Mouse (Mus musculus) liver, postnatal 0 days (tissue): ENCODE data around the gene Eid2b. TPM values are rescaled to one million over a fixed set of nuclear protein-coding genes. Genes with fewer than 3 reads are reported as not detected.
A peak's percentile ranks its signal among the peaks of the same experiment; 100 is the strongest.

Source experiments
- ATAC-seq: fragments of 200-750 bp; cut with Nextera tagmentation; 2 replicates; pipeline ENCODE4 v1.8.0; 2017; ENCODE audit warnings: mild to moderate bottlenecking, moderate library complexity
- DNase-seq: peaks from one replicate; pipeline ENCODE4 v3.0.0-alpha.2; 2016
- H3K27ac ChIP-seq: fragments of 300-500 bp; sonication (generic); 2 replicates; pipeline ENCODE4 v1.5.1; 2014; ENCODE audit warnings: antibody characterized with exemption, moderate library complexity, mild to moderate bottlenecking, low read depth
- H3K27me3 ChIP-seq: fragments of 300-500 bp; sonication (generic); 2 replicates; pipeline ENCODE4 v1.6.1; 2014; ENCODE audit warnings: low read length, control low read depth, mixed read lengths; ENCODE audit not compliant: insufficient read depth
- H3K36me3 ChIP-seq: fragments of 300-500 bp; sonication (generic); replicated peaks from 2 replicates; pipeline ENCODE4 v1.6.1; 2014; ENCODE audit warnings: mild to moderate bottlenecking, control low read depth, low read length, moderate library complexity, mixed read lengths; ENCODE audit not compliant: insufficient read depth
- H3K4me1 ChIP-seq: fragments of 300-500 bp; sonication (generic); 2 replicates; pipeline ENCODE4 v1.6.1; 2014; ENCODE audit warnings: antibody characterized with exemption, mild to moderate bottlenecking, control low read depth; ENCODE audit not compliant: insufficient read depth
- H3K4me2 ChIP-seq: fragments of 300-500 bp; sonication (generic); 2 replicates; pipeline ENCODE4 v1.6.1; 2014; ENCODE audit warnings: low read depth, mild to moderate bottlenecking, low read length, moderate library complexity, mixed read lengths
- H3K4me3 ChIP-seq: fragments of 300-500 bp; sonication (generic); 2 replicates; pipeline ENCODE4 v1.5.1; 2014; ENCODE audit warnings: low read depth, low read length
- H3K9ac ChIP-seq: fragments of 300-500 bp; sonication (generic); replicated peaks from 2 replicates; pipeline ENCODE4 v1.6.1; 2014; ENCODE audit warnings: mild to moderate bottlenecking, moderate library complexity
- H3K9me3 ChIP-seq: fragments of 300-500 bp; sonication (generic); 2 replicates; pipeline ENCODE4 v1.6.1; 2016; ENCODE audit warnings: mild to moderate bottlenecking, control low read depth, low read length, mixed read lengths
- CTCF ChIP-seq: sonication (generic); IDR thresholded peaks from 2 replicates; pipeline ENCODE4 v1.5.1; 2016; ENCODE audit warnings: antibody characterized with exemption, low read depth
- EP300 ChIP-seq: IDR thresholded peaks from 2 replicates; pipeline ENCODE4 v1.6.1; 2016; ENCODE audit warnings: antibody characterized with exemption, low read depth, mild to moderate bottlenecking
- WGBS: fragments of 180-500 bp; shearing (Covaris S2); extraction: QIAGEN DNeasy Blood & Tissue Kit; methylation state at CpG from one replicate; pipeline ENCODE4 v1.1.7; 2014; ENCODE audit not compliant: insufficient replicate concordance; 5-methylcytosine and 5-hydroxymethylcytosine counted together
- polyA plus RNA-seq: library from polyadenylated mRNA; unstranded; fragments of >200 nt; fragmentation: Nextera tagmentation; extraction: Ambion mirVana; gene quantifications from 2 replicates; pipeline ENCODE4 v1.2.1, GENCODE M21; 2015

The Eid2b gene
- polyA plus RNA-seq, 1 experiment from 2014 or later, result 3.9 TPM

DNA sequence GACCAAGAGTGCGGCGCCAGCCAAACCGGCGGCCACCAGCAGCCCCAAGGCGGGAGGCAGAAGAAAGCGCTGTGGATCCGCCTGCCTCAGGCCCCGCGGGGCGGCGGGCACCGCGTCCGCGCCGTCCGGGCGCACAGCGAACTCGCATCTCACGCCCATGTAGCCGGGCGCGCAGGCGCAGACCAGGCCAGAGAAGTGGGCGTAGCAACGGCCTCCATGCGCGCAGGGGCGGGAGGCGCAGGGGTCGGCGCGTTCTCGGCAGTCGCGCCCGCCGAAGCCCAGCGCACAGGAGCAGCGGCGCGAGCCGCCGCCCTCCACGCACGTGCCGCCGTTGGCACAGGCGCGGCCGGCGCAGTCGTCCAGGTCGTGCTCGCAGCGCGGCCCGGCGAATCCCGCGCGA is 16.9 kb downstream of the Eid2b start:
- DNase-seq (peak; percentile 59), ATAC-seq (peak; percentile 33)
- Histone ChIP-seq H3K9me3 (no peaks in the 10 kb centered on the region), H3K27ac (no peak overlapping the region), H3K4me2 (peak overlapping the region; percentile 70), H3K36me3 (no peaks in the 10 kb centered on the region), H3K4me3 (peak overlapping the region; percentile 43), H3K27me3 (peaks cover 84% of the 10 kb centered on the region), H3K4me1 (peaks cover 11% of the 10 kb centered on the region), H3K9ac (no peak overlapping the region)
- 4% methylated on average over 45 of the region's 63 CpGs for WGBS
- no peak for TF ChIP-seq EP300
- no peak for TF ChIP-seq CTCF

GRCm38 (mm10) chr7:28298837-28299625 is 21.5 kb downstream of the Eid2b start:
- no peaks in the 10 kb centered on the region for H3K36me3 ChIP-seq
- 24% methylated on average over 41 of the region's 43 CpGs for WGBS
- H3K9ac ChIP-seq, result no peak overlapping the region
- peaks cover 73% of the 10 kb centered on the region for H3K27me3 ChIP-seq
- ATAC-seq (peak; percentile 63; the same call in 1 of the 2 replicates), DNase-seq (peak; percentile 40)
- H3K27ac ChIP-seq, result no peak overlapping the region
- peaks cover 8% of the 10 kb centered on the region for H3K4me1 ChIP-seq
- no peak overlapping the region for H3K4me3 ChIP-seq
- no peak overlapping the region for H3K4me2 ChIP-seq
- no peaks in the 10 kb centered on the region for H3K9me3 ChIP-seq
- TF ChIP-seq CTCF, result peak; percentile 69
- TF ChIP-seq EP300, result no peak

GRCm38 (mm10) chr7:28301616-28302433 is 24.3 kb downstream of the Eid2b start, which contains the start of gene Dll3:
Gene Dll3, minus strand, starts transcription at chr7:28302238.
- peak within 1 kb of the TSS; percentile 19; the same call in 1 of the 2 replicates for H3K4me3 ChIP-seq
- 3% methylated on average over 30 of the region's 30 CpGs for WGBS
- no peaks in the 10 kb centered on the region for H3K9me3 ChIP-seq

DNA sequence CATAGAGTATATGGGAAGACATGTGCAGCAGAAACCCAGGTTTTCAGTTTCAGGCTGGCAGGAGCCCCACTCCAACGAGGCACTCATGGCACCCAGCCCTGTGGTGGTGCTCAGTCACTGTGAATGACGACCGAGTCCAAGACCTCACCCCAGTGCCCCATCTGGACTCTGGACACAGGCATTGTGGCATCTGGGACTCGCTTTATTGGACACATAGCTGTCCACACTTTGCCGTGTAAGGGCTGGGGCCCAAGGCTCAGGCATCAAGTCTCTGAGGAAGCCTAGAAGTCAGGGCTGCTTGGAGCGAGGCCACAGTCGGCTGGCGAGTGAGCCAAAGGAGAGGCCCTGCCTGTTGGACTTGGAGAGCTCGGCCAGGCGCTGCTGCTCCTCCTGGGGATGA is 28.1 kb downstream of the Eid2b start:
- WGBS, result 86% methylated on average over 10 of the region's 10 CpGs
- Histone ChIP-seq H3K27me3 (peaks cover 21% of the 10 kb centered on the region), H3K9me3 (no peaks in the 10 kb centered on the region), H3K4me2 (no peak overlapping the region), H3K4me1 (peaks cover 2% of the 10 kb centered on the region), H3K9ac (no peak overlapping the region), H3K36me3 (peaks cover 43% of the 10 kb centered on the region), H3K4me3 (no peak overlapping the region), H3K27ac (no peak overlapping the region)
- ATAC-seq (no peak), DNase-seq (no peak)
- no peak for TF ChIP-seq EP300

More at GRCm38 (mm10) chr7:28301616-28302433, 24.3 kb downstream of the Eid2b start, which contains the start of gene Dll3:
- peak; percentile 73 for TF ChIP-seq CTCF
- no peak for TF ChIP-seq EP300
- Histone ChIP-seq H3K9ac (no peak within 1 kb of the TSS), H3K27ac (no peak within 1 kb of the TSS), H3K4me2 (peak within 1 kb of the TSS; percentile 62), H3K27me3 (peaks cover 50% of the 10 kb centered on the region), H3K4me1 (peaks cover 2% of the 10 kb centered on the region), H3K36me3 (peaks cover 16% of the 10 kb centered on the region)
- ATAC-seq, result peak; percentile 44; the same call in 1 of the 2 replicates
- peak; percentile 72 for DNase-seq

DNA sequence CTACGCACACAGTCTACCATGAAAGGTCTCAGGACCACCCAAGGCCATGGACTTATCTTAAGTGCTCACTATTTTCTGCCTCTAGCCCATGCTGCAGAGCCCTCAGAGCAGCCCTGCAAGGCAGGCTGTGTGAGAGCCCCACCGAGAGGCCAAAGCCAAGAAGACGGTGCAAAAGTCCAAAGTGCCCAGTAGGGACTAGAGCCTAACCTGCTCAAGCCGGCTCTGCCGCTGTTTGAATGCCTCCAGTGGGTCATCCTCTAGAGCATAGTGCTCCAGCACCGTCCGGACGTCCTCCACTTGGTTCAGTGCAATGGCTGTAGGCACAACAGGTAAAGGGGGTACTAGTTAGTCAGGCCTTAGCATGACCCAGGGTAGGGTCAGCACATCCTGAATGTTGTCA is 28.7 kb downstream of the Eid2b start:
- whole genome bisulfite sequencing, result 86% methylated on average over 8 of the region's 8 CpGs
- peaks cover 43% of the 10 kb centered on the region for H3K36me3 ChIP-seq
- H3K9me3 ChIP-seq, result no peaks in the 10 kb centered on the region
- H3K4me2 ChIP-seq, result no peak overlapping the region
- no peak overlapping the region for H3K9ac ChIP-seq
- ATAC-seq, result no peak
- no peak for DNase-seq
- no peak overlapping the region for H3K4me3 ChIP-seq
- no peak for TF ChIP-seq CTCF
- no peak for TF ChIP-seq EP300
- H3K27me3 ChIP-seq, result peaks cover 15% of the 10 kb centered on the region
- no peak overlapping the region for H3K27ac ChIP-seq
- H3K4me1 ChIP-seq, result peaks cover 6% of the 10 kb centered on the region

DNA sequence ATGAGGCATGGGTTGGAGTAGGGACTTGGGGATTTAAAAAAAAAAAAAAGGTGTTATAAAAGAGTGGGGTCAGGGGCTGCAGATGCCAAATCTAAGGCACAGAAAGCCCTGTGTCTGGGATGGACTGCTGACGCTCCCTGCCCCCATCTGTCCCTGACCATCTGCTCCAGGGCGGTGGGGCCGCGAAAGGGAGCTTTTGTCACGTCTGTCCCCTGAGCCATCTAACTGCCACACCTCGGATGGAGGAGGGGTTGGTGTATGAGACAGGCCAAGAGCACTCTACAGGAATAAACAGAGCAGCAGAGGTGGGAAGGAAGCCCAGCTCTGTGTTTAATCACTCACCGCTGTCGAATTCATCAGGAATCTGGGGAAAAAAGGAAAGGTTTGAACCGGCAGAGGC is 32.2 kb downstream of the Eid2b start:
- WGBS, result 77% methylated on average over 9 of the region's 9 CpGs
- ATAC-seq (no peak), DNase-seq (no peak)
- Histone ChIP-seq H3K9me3 (no peaks in the 10 kb centered on the region), H3K4me3 (no peak overlapping the region), H3K9ac (no peak overlapping the region), H3K36me3 (peaks cover 47% of the 10 kb centered on the region), H3K27ac (no peak overlapping the region), H3K4me2 (no peak overlapping the region), H3K4me1 (peaks cover 15% of the 10 kb centered on the region), H3K27me3 (no peaks in the 10 kb centered on the region)
- TF ChIP-seq EP300, result no peak
- TF ChIP-seq CTCF, result no peak
